Mouse (Mus musculus) G1E (cell line): ENCODE measurements around the gene Arsj.

Experiments used
- CTCF ChIP-seq: IDR thresholded peaks from 2 replicates; pipeline ENCODE4 v1.5.1; 2012; ENCODE audit warnings: low read depth, low read length, inconsistent platforms, mixed read lengths
- GATA1 ChIP-seq: IDR thresholded peaks from 2 replicates; pipeline ENCODE4 v1.6.1; 2012; ENCODE audit warnings: borderline replicate concordance, low read length, inconsistent platforms, mixed read lengths
- GATA2 ChIP-seq: IDR thresholded peaks from 2 replicates; pipeline ENCODE4 v1.6.1; 2012; ENCODE audit warnings: low read depth, low read length, inconsistent platforms, borderline replicate concordance

DNA sequence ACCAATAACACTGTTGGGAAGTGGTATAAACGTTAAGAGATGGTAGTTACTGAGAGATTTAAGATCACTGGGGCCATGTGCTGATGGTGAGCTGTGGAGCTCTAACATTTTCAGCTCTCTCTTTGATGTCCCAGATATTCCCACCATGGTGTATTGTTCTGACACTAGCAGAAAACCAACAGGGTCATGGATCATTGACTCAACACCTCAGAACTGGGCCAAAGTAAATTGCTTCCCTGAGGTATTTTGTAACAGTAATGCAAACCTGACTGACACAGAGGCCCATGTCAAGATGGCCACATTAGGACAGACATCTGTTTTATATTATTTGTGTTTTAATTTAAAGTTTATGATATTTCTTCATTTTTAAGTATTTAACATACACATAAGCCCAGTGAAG is 3.7 kb upstream of the Arsj start:
- TF ChIP-seq CTCF, result no peak
- TF ChIP-seq GATA1, result no peak
- TF ChIP-seq GATA2, result no peak
